Mouse (Mus musculus) liver, embryonic 14.5 days (tissue): ENCODE measurements around the gene Gm30083.

Experiments used
- CTCF ChIP-seq: IDR thresholded peaks from 2 replicates; pipeline ENCODE4 v1.5.1; 2016; ENCODE audit warnings: antibody characterized with exemption, low read depth, control low read depth
- EP300 ChIP-seq: IDR thresholded peaks from 2 replicates; pipeline ENCODE4 v1.6.1; 2016; ENCODE audit warnings: antibody characterized with exemption, low read depth

DNA sequence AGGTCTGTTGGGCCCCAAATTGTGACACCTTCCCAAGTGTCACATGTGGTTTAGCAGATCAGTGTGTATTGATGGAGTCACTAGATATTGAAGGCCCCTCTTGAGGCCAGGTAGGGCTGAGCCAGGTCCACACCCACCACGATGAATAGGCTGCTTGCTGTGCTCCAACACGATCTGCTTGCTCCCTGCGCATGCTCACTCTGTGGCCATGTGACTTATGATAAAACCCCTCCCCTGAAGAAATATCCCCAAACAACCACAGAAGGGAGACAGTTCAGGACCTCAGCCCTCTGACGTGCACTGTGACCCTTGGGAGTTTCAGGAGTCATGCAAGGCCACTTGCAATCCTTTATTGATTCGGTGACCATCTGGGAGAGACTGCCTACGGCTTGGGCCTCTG, 68.9 kb downstream of the Gm30083 start:
- TF ChIP-seq EP300: no peak
- TF ChIP-seq CTCF: no peak
